Mouse (Mus musculus) gastrocnemius, postnatal 4 days (tissue): ENCODE data around the gene Cnep1r1. TPM values are rescaled to one million over a fixed set of nuclear protein-coding genes. Genes with fewer than 3 reads are reported as not detected.
A peak's percentile ranks its signal among the peaks of the same experiment; 100 is the strongest.

Experiments
- DNase-seq, 2 experiments: peaks; one replicate each; pipeline ENCODE4 v3.0.0; 2021 to 2022; ENCODE audit warnings: low spot score in 2 of 2, mixed read lengths in 2 of 2
- long read RNA-seq, 2 experiments: library from polyadenylated mRNA; stranded (forward); transcript quantifications; one replicate each; pipeline ENCODE4 v2.0.0; 2021
- total RNA-seq, 2 experiments: library from RNA; stranded (reverse); gene quantifications; 2 replicates each; pipeline ENCODE4 v1.2.3; 2021

Gene Cnep1r1
- 10 to 100 TPM; 35.6 to 38.2 TPM for total RNA-seq
- long read RNA-seq, experiment 1, transcript Cnep1r1-201 (6 exons, 1,731 nt): major isoform, 10 of 12 reads
- long read RNA-seq, experiment 1, partial matches to known transcripts: 0 of 12 reads
- long read RNA-seq, experiment 1, other reads (novel, unspliced or antisense): 1 of 12 reads
- long read RNA-seq, experiment 2, transcript Cnep1r1-201 (6 exons, 1,731 nt): major isoform, 7 of 12 reads
- long read RNA-seq, experiment 2, partial matches to known transcripts: 2 of 12 reads
- long read RNA-seq, experiment 2, other reads (novel, unspliced or antisense): 3 of 12 reads

GRCm38 (mm10) chr8:88118456-88119036, at the start of gene Cnep1r1:
Cnep1r1 (plus strand) TSS chr8:88118769.
- peak; percentile 67 to 87 for DNase-seq

GRCm38 (mm10) chr8:88082183-88082582, 36.4 kb upstream of the Cnep1r1 start:
- DNase-seq: no peak

- DNase-seq: no peak
Measured at GRCm38 (mm10) chr8:88088006-88088405, 30.6 kb upstream of the Cnep1r1 start.

GRCm38 (mm10) chr8:88091661-88092060, 26.9 kb upstream of the Cnep1r1 start:
- no peak for DNase-seq

GRCm38 (mm10) chr8:88093367-88093766, 25.2 kb upstream of the Cnep1r1 start:
- no peak for DNase-seq

- DNase-seq: no peak
Measured at GRCm38 (mm10) chr8:88098856-88099255, 19.7 kb upstream of the Cnep1r1 start.

- DNase-seq: peak in 1 of 2 experiments; percentile 28
Measured at GRCm38 (mm10) chr8:88099526-88099925, 19.0 kb upstream of the Cnep1r1 start.

GRCm38 (mm10) chr8:88109241-88109640, 9.3 kb upstream of the Cnep1r1 start:
- no peak for DNase-seq

GRCm38 (mm10) chr8:88119076-88119475, 507 bp downstream of the Cnep1r1 start:
- DNase-seq: peak in 1 of 2 experiments; percentile 13

GRCm38 (mm10) chr8:88124850-88125249, 6.3 kb downstream of the Cnep1r1 start:
- no peak for DNase-seq

- DNase-seq: no peak
Measured at GRCm38 (mm10) chr8:88129397-88129796, 10.8 kb downstream of the Cnep1r1 start.

- no peak for DNase-seq
Measured at GRCm38 (mm10) chr8:88130754-88131317, 12.3 kb downstream of the Cnep1r1 start.

- peak; percentile 89 to 94 for DNase-seq
Measured at GRCm38 (mm10) chr8:88137748-88138484, 19.3 kb downstream of the Cnep1r1 start, which contains the start of gene Heatr3. Heatr3 (plus strand) TSS chr8:88137855.

- DNase-seq: no peak
Measured at GRCm38 (mm10) chr8:88139256-88139655, 20.7 kb downstream of the Cnep1r1 start.

- no peak for DNase-seq
Measured at GRCm38 (mm10) chr8:88141629-88142028, 23.1 kb downstream of the Cnep1r1 start.

GRCm38 (mm10) chr8:88144041-88144440, 25.5 kb downstream of the Cnep1r1 start:
- no peak for DNase-seq

- DNase-seq: no peak
Measured at GRCm38 (mm10) chr8:88150910-88151371, 32.4 kb downstream of the Cnep1r1 start.

- no peak for DNase-seq
Measured at GRCm38 (mm10) chr8:88160237-88160995, 41.8 kb downstream of the Cnep1r1 start.

- peak in 1 of 2 experiments; percentile 51 for DNase-seq
Measured at GRCm38 (mm10) chr8:88161439-88161838, 42.9 kb downstream of the Cnep1r1 start.

GRCm38 (mm10) chr8:88175264-88175663, 56.7 kb downstream of the Cnep1r1 start:
- DNase-seq: no peak

- DNase-seq: no peak
Measured at GRCm38 (mm10) chr8:88177291-88177690, 58.7 kb downstream of the Cnep1r1 start.
